Mouse (Mus musculus) heart, embryonic 15.5 days (tissue): ENCODE measurements at regions not wholly inside any gene's neighbourhood (a gene's known extent, or its start where the extent isn't known, plus 50 kb on each side); places are given as distances from the start of the nearest gene placed in this dataset.

Source experiments
- ATAC-seq: fragments of 200-750 bp; cut with Nextera tagmentation; replicated peaks from 2 replicates; pipeline ENCODE4 v1.8.0; 2017; ENCODE audit warnings: low read depth, moderate TSS enrichment; ENCODE audit not compliant: insufficient number of reproducible peaks, insufficient read depth, low FRiP score
- H3K27ac ChIP-seq: fragments of 300-500 bp; sonication (generic); 2 replicates; pipeline ENCODE4 v1.5.1; 2015; ENCODE audit warnings: mild to moderate bottlenecking, inconsistent platforms
- H3K27me3 ChIP-seq: fragments of 300-500 bp; sonication (generic); 2 replicates; pipeline ENCODE4 v1.6.1; 2015; ENCODE audit warnings: inconsistent platforms
- H3K36me3 ChIP-seq: fragments of 300-500 bp; sonication (generic); 2 replicates; pipeline ENCODE4 v1.6.1; 2015; ENCODE audit warnings: mild to moderate bottlenecking, inconsistent platforms
- H3K4me1 ChIP-seq: fragments of 300-500 bp; sonication (generic); replicated peaks from 2 replicates; pipeline ENCODE4 v1.6.1; 2015; ENCODE audit warnings: inconsistent platforms
- H3K4me2 ChIP-seq: fragments of 300-500 bp; sonication (generic); 2 replicates; pipeline ENCODE4 v1.6.1; 2015; ENCODE audit warnings: inconsistent platforms, mild to moderate bottlenecking, moderate library complexity
- H3K4me3 ChIP-seq: fragments of 300-500 bp; sonication (generic); 2 replicates; pipeline ENCODE4 v1.5.1; 2015; ENCODE audit warnings: mild to moderate bottlenecking, inconsistent platforms
- H3K9ac ChIP-seq: fragments of 300-500 bp; sonication (generic); 2 replicates; pipeline ENCODE4 v1.6.1; 2015; ENCODE audit warnings: mild to moderate bottlenecking, inconsistent platforms
- H3K9me3 ChIP-seq: fragments of 300-500 bp; sonication (generic); replicated peaks from 2 replicates; pipeline ENCODE4 v1.6.1; 2016; ENCODE audit warnings: inconsistent platforms
- WGBS: fragments of 180-500 bp; shearing (Covaris S2); methylation state at CpG from one replicate; pipeline ENCODE4 v1.1.7; 2015; ENCODE audit warnings: mixed read lengths; 5-methylcytosine and 5-hydroxymethylcytosine counted together

DNA sequence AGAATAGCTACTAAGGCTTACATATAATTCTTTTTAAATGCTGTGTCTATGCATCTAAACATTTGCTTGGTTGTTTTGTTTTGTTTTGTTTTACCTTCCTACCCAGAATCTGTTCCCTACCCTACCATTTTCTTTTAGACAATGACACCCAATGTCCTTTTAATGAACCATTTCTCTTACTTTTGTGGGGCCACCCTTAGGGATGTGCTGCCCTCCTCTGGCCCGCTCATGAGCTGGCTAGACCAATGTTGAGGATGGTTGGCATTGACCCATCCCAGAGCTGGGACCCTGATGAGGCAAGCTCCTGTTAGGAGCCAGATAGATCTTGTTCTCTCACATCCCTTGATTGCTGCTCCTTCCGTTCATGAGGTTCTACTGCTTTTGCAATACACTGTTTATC is 105.0 kb upstream of the Tyw5 start:
- no peaks in the 10 kb centered on the region for H3K4me1 ChIP-seq
- WGBS, result 84% methylated on average over 2 of the region's 2 CpGs
- H3K4me2 ChIP-seq, result no peak overlapping the region
- no peaks in the 10 kb centered on the region for H3K36me3 ChIP-seq
- no peaks in the 10 kb centered on the region for H3K27me3 ChIP-seq
- H3K9ac ChIP-seq, result no peak overlapping the region
- H3K27ac ChIP-seq, result no peak overlapping the region
- H3K4me3 ChIP-seq, result no peak overlapping the region
- no peaks in the 10 kb centered on the region for H3K9me3 ChIP-seq
- no peak for ATAC-seq

DNA sequence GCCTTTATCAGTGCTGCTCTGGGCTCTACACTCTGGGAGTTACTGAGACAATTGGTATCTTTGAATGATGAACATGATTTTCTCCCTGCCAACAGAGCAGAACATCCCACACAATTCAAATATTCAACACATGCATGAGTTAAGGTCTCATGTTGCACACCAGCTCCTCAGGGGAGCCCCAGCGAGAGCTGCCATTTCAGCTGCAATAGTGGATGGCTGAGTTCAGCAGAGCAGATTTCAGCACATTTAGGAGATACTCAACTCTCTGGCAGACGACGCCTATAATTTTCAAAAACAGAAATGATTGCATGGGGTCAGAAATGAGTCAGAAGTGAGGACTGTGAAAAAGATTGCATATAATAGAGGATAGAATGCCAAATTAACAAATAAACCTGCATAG is 105.6 kb upstream of the Tyw5 start:
- ATAC-seq, result no peak
- H3K9ac ChIP-seq, result no peak overlapping the region

DNA sequence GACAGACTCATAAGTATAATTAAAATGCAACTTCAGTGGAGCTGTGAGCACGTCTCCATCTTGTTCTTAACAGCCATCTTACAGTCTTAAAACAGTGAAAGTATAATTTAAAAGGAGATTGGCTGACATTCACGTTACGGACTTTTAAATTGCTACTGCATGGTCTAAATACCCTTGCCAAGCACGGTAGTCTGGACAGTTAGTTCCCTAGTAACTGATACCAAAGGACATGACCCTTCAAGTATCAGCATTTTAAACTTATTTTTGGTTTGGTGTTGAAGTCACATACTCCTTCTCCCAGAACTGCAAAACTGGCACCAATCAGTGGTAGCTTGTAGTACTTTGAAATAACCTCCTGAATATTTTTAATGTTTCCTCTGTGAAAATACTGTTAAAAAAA is 119.1 kb upstream of the Tyw5 start:
- no peak for ATAC-seq
- no peak overlapping the region for H3K4me2 ChIP-seq
- H3K27ac ChIP-seq, result no peak overlapping the region
- no peaks in the 10 kb centered on the region for H3K9me3 ChIP-seq
- no peaks in the 10 kb centered on the region for H3K36me3 ChIP-seq
- no peak overlapping the region for H3K9ac ChIP-seq
- no peak overlapping the region for H3K4me3 ChIP-seq
- no peaks in the 10 kb centered on the region for H3K27me3 ChIP-seq
- H3K4me1 ChIP-seq, result 0 out of 2 replicates have a peak, but pooled peaks cover 4% of the 10 kb centered on the region
- 36% methylated on average over 4 of the region's 4 CpGs for WGBS

More for the DNA sequence above, 105.6 kb upstream of the Tyw5 start:
- Histone ChIP-seq H3K9me3 (no peaks in the 10 kb centered on the region), H3K4me2 (no peak overlapping the region), H3K27me3 (no peaks in the 10 kb centered on the region), H3K4me1 (no peaks in the 10 kb centered on the region), H3K4me3 (no peak overlapping the region), H3K36me3 (no peaks in the 10 kb centered on the region), H3K27ac (no peak overlapping the region)
- WGBS, result 67% methylated on average over 3 of the region's 3 CpGs

DNA sequence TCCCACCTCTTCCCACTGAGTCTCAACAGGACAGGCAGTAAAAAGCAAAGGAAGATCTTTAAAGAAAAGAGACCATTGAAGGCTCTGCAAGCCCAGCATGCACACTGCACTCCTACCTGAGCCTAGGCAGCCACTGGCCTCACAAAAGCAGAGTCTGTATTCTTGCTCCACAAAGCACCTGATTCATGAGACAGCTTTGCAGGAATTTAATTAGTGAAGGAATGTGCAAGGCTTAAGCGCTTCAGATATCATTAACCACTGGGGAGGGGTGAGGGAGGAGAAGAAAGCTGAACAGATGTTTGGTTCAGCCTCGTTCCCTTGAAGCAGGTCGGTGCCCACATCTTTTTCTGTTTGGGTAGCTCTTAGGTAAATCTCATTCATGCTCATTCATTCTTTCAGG is 121.8 kb upstream of the Tyw5 start:
- ATAC-seq, result no peak
- H3K27ac ChIP-seq, result no peak overlapping the region
- no peak overlapping the region for H3K9ac ChIP-seq
- H3K4me3 ChIP-seq, result no peak overlapping the region
- H3K4me1 ChIP-seq, result 0 out of 2 replicates have a peak, but pooled peaks cover 4% of the 10 kb centered on the region
- no peaks in the 10 kb centered on the region for H3K27me3 ChIP-seq
- no peak overlapping the region for H3K4me2 ChIP-seq
- no peaks in the 10 kb centered on the region for H3K36me3 ChIP-seq
- 39% methylated on average over 3 of the region's 3 CpGs for WGBS
- no peaks in the 10 kb centered on the region for H3K9me3 ChIP-seq

DNA sequence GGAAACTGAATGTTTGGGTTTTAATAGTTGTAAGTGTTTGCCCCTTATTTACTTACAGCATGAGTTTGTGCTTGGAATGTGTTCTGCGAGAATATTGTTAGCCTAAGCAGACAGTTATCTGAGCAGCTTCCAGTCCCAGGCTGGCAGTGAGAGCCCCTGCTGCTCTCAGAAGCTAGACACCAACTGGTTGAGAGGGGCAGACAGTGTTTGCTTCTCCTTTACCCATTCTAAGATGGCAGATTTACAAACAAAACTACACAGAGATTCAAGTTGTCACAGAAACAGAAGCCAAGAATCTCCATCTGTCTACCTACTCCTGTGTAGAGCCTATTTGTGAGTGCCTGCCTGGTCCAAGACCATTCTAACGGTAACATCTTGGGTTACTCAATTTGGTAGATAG is 122.4 kb upstream of the Tyw5 start:
- no peaks in the 10 kb centered on the region for H3K36me3 ChIP-seq
- 62% methylated on average over 2 of the region's 2 CpGs for WGBS
- H3K4me2 ChIP-seq, result no peak overlapping the region
- H3K9ac ChIP-seq, result no peak overlapping the region
- no peak overlapping the region for H3K27ac ChIP-seq
- H3K9me3 ChIP-seq, result no peaks in the 10 kb centered on the region
- no peak overlapping the region for H3K4me3 ChIP-seq
- 0 out of 2 replicates have a peak, but pooled peaks cover 4% of the 10 kb centered on the region for H3K4me1 ChIP-seq
- ATAC-seq, result no peak
- H3K27me3 ChIP-seq, result no peaks in the 10 kb centered on the region

DNA sequence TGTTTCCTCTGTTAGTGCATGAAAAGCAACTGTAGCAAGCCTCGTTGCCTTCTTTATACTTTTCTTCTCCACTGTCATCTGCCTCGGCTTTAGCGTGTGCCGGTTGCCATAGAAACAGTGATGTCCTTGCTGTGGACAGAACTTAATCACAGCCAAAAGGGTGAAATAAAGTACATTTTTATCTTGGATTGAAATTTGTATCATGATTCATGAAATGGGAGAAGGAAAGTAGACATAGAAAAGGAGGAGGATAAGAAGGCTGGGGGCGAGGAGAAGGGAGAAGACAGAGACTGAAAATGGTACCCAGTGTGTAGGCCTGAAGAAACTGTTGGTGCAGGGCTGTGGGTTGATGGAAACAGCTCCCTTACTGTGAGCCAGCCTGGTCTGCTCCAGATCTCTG is 130.5 kb upstream of the Tyw5 start:
- Histone ChIP-seq H3K27me3 (no peaks in the 10 kb centered on the region), H3K9ac (no peak overlapping the region), H3K9me3 (no peaks in the 10 kb centered on the region), H3K27ac (no peak overlapping the region), H3K4me1 (no peaks in the 10 kb centered on the region), H3K4me3 (no peak overlapping the region), H3K4me2 (no peak overlapping the region), H3K36me3 (no peaks in the 10 kb centered on the region)
- 83% methylated on average over 5 of the region's 5 CpGs for WGBS
- no peak for ATAC-seq

DNA sequence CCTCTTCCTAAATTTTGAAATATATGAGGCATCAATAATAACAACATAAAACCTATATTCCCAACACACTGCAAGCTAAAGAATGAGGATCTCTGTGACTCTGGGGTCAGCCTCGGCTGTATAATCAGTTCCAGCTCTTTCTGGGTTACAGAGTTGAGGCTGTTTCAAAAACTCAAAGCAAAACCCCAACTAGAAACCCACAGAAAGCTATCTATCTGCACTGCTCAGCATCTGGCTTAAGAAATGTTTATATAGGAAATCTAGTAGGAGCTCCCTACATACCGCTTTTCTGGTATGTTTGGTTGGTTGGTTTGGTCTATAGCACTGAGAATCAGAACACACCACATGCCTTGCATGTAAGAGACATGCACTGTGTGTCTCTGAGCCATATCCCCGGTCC is 137.8 kb upstream of the Tyw5 start:
- Histone ChIP-seq H3K27me3 (no peaks in the 10 kb centered on the region), H3K9ac (no peak overlapping the region), H3K4me1 (peaks cover 7% of the 10 kb centered on the region; the same call in 1 of the 2 replicates), H3K9me3 (no peaks in the 10 kb centered on the region), H3K4me3 (no peak overlapping the region), H3K4me2 (no peak overlapping the region), H3K27ac (no peak overlapping the region), H3K36me3 (no peaks in the 10 kb centered on the region)
- ATAC-seq, result no peak
- WGBS, result 67% methylated on average over 3 of the region's 3 CpGs

DNA sequence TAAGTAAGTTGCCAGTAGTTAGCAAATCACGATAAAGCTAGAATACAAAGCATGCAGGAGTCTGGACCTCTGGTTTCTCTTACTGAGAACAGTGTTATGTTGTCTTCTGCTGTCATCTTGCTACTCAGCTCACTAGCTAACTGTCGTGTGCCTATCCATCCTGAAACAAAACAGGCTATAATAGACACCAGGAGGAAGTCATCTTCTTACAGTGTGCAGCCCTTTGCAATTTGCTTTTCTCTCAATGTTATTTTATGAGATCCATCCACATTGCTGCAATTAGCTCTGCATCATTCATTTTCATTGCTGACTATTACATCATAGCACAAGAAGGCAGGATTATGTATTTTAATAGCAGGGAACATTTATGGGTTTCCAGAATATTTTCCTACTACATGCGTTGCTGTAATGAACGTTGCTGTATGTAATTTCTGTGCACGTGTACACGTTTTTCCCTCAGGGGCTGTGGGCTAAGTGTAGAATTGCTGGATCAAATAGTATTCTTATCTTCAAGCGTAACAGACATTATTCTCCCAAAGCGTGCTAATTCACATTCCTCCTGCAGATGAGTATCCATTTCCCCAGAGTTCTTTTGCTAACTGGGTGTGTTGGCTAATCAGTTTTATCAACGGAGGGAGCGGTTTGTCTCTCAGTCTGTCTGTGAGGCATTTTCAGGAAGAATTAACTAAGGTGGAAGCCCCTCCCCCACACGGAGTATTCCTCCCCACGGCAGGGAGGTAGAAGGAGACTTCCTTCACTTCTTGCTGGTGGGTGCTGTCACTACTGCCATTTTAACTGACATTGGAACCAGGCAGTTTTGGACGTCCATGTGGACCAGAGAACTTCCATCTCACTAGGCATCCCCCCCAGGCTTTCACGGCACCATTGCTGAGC is 139.1 kb upstream of the Tyw5 start:
- Histone ChIP-seq H3K4me3 (no peak overlapping the region), H3K4me2 (no peak overlapping the region), H3K27me3 (no peaks in the 10 kb centered on the region), H3K4me1 (peaks cover 7% of the 10 kb centered on the region; the same call in 1 of the 2 replicates), H3K27ac (no peak overlapping the region), H3K9me3 (no peaks in the 10 kb centered on the region), H3K36me3 (no peaks in the 10 kb centered on the region), H3K9ac (no peak overlapping the region)
- WGBS, result 40% methylated on average over 14 of the region's 14 CpGs
- no peak for ATAC-seq

DNA sequence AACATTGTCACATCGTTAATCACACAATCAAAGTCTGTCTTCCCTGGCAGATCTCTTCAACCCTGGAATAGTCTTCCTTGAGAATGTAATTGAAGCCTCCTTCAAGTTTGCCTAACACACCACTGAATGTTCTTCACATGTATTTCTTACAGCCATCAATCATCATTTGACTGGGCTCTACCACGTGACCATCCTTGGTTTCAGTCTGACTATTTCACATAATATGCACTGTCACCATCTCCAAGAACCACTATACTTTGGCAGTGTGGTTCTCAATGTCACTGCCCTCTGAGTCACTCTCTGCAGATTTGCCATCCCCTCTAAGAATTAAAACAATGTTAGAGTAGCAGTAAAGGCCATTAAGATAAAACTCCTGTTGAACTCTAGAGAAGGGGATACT is 154.6 kb upstream of the Tyw5 start:
- H3K27me3 ChIP-seq, result no peaks in the 10 kb centered on the region
- H3K9ac ChIP-seq, result no peak overlapping the region
- H3K4me3 ChIP-seq, result no peak overlapping the region
- no peak for ATAC-seq
- no peak overlapping the region for H3K27ac ChIP-seq
- no peaks in the 10 kb centered on the region for H3K4me1 ChIP-seq
- H3K9me3 ChIP-seq, result no peaks in the 10 kb centered on the region
- no peak overlapping the region for H3K4me2 ChIP-seq
- H3K36me3 ChIP-seq, result no peaks in the 10 kb centered on the region
- 75% methylated on average over 2 of the region's 2 CpGs for WGBS

DNA sequence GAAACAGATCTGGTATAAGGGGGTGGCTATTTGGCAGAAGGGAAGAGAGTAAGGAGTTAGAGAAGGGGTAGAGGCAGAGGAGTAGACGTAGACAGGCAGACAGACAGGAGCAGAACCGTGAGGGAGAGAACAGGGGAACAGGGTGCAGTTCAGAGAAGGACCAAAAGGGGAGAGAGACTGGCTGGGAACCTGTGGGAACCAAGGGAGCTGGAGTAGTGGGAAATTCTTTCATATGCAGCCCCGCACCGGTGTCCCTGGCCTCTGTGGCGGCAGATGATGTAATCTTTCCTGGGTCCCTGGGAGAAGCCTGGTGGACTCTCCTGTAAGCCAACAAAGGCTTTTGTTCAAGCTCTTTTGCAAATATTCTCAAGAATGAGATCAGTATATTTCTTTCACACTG is 157.8 kb upstream of the Tyw5 start:
- no peak overlapping the region for H3K27ac ChIP-seq
- H3K9ac ChIP-seq, result no peak overlapping the region
- no peaks in the 10 kb centered on the region for H3K36me3 ChIP-seq
- no peak overlapping the region for H3K4me3 ChIP-seq
- peaks cover 4% of the 10 kb centered on the region; the same call in 1 of the 2 replicates for H3K9me3 ChIP-seq
- no peak overlapping the region for H3K4me2 ChIP-seq
- H3K27me3 ChIP-seq, result no peaks in the 10 kb centered on the region
- H3K4me1 ChIP-seq, result no peaks in the 10 kb centered on the region
- WGBS, result 45% methylated on average over 5 of the region's 5 CpGs
- no peak for ATAC-seq

DNA sequence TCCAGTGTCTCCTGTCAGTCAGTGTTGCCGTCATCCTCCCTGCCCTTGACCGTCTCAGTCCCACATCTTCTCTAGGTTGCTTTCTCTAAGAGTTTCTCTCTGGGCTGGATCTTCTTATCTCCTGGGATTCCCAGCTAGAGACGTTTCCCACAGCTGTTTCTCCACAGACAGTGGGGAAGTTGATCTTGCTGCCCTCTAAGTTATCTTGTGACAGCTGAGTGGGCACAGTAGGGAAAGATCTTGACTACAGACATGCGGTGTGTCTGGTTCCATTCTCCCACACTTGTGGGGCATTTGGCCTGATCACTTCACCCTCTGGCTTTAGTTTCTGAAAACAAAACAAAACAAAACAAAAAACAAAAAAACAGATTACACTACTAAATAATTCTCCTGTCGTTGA is 165.2 kb upstream of the Tyw5 start:
- H3K4me1 ChIP-seq, result peaks cover 12% of the 10 kb centered on the region; the same call in 1 of the 2 replicates
- H3K27me3 ChIP-seq, result no peaks in the 10 kb centered on the region
- H3K36me3 ChIP-seq, result no peaks in the 10 kb centered on the region
- H3K4me3 ChIP-seq, result no peak overlapping the region
- H3K27ac ChIP-seq, result peak overlapping the region; percentile 2; the same call in 1 of the 2 replicates
- peaks cover 4% of the 10 kb centered on the region; the same call in 1 of the 2 replicates for H3K9me3 ChIP-seq
- ATAC-seq, result no peak
- WGBS, result 31% methylated on average over 5 of the region's 5 CpGs
- H3K9ac ChIP-seq, result no peak overlapping the region
- H3K4me2 ChIP-seq, result no peak overlapping the region

DNA sequence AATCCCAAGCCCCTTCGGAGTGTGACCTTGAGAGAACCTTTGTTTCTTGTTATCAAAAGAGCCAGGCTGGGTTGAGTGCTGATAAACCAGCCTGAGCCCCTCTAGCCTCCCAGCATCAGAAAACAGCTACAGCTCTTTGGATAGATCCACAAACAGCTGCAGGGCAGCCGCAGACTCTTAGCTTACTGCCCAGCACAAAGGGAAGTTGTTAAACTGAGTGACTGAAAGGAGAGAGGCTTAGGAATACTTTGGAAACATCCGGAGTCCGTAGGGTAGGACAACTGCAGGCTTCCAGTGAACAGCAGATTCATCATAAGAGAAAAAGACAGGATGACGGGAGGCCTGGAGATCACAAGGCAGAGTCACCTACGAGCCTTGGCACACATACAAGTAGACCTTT is 166.9 kb upstream of the Tyw5 start:
- H3K4me3 ChIP-seq, result no peak overlapping the region
- H3K4me2 ChIP-seq, result peak overlapping the region; percentile 27; the same call in 1 of the 2 replicates
- H3K4me1 ChIP-seq, result peaks cover 12% of the 10 kb centered on the region; the same call in 1 of the 2 replicates
- H3K27ac ChIP-seq, result peak overlapping the region; percentile 50
- ATAC-seq, result no peak
- H3K27me3 ChIP-seq, result no peaks in the 10 kb centered on the region
- H3K9ac ChIP-seq, result no peak overlapping the region
- 22% methylated on average over 6 of the region's 6 CpGs for WGBS
- H3K9me3 ChIP-seq, result no peaks in the 10 kb centered on the region
- H3K36me3 ChIP-seq, result no peaks in the 10 kb centered on the region
